Mouse (Mus musculus) heart, adult 2 months (tissue): ENCODE data around the gene Kdm2a.

Experiments used
- CTCF ChIP-seq: fragments of 200-600 bp; IDR thresholded peaks from 2 replicates; pipeline ENCODE4 v1.8.1; 2022; ENCODE audit warnings: antibody characterized with exemption, mild to moderate bottlenecking, moderate library complexity
- EP300 ChIP-seq: fragments of 200-500 bp; IDR thresholded peaks from 2 replicates; pipeline ENCODE4 v1.6.1; 2011; ENCODE audit warnings: low read depth, low read length, control low read depth; ENCODE audit not compliant: insufficient read depth
- POLR2A ChIP-seq: fragments of 200-500 bp; IDR thresholded peaks from 2 replicates; pipeline ENCODE4 v1.6.1; 2011; ENCODE audit warnings: mild to moderate bottlenecking, low read depth, low read length, control low read depth; ENCODE audit not compliant: insufficient read depth

- TF ChIP-seq POLR2A = no peak
- no peak for TF ChIP-seq CTCF
- TF ChIP-seq EP300 = no peak
Observed at GRCm38 (mm10) chr19:4291161-4291560, 106.9 kb downstream of the Kdm2a start.
